Mouse (Mus musculus): Measurements from ENCODE around the gene Eml6. TPM values are rescaled to one million over a fixed set of nuclear protein-coding genes. Genes with fewer than 3 reads are reported as not detected.
"Not testable (repeated sequence)": the region's sequence is repeated elsewhere in the genome, so short reads cannot be mapped to it uniquely, and the experiment has no call there.

Eml6 gene
- polyA plus RNA-seq, 1 experiment from 2014 or later: 1.2 TPM

GRCm38 (mm10) chr11:29909330-29909729 is 116.5 kb downstream of the Eml6 start:
- H3K4me2 ChIP-seq (replicated peaks): no peak overlapping the region
- H3K27ac ChIP-seq (replicated peaks): no peak overlapping the region
- no peaks in the 10 kb centered on the region for H3K9me3 ChIP-seq (replicated peaks)
- no peak overlapping the region for H3K9ac ChIP-seq
- no peaks in the 10 kb centered on the region for H3K36me3 ChIP-seq
- no peaks in the 10 kb centered on the region for H3K27me3 ChIP-seq
- H3K4me1 ChIP-seq: no peaks in the 10 kb centered on the region
- no peak overlapping the region for H3K4me3 ChIP-seq (replicated peaks)
- ATAC-seq (ENCODE audit: insufficient number of reproducible peaks, low FRiP score, low TSS enrichment, low read depth): no peak

- no peaks in the 10 kb centered on the region for H3K27me3 ChIP-seq
- H3K4me1 ChIP-seq: no peaks in the 10 kb centered on the region
- no peak overlapping the region for H3K4me2 ChIP-seq (replicated peaks)
- WGBS: 0% methylated on average over 1 of the region's 1 CpGs
- H3K9me3 ChIP-seq (replicated peaks): no peaks in the 10 kb centered on the region
- no peak overlapping the region for H3K27ac ChIP-seq (replicated peaks)
- H3K4me3 ChIP-seq (replicated peaks): no peak overlapping the region
- no peaks in the 10 kb centered on the region for H3K36me3 ChIP-seq
- ATAC-seq (ENCODE audit: insufficient number of reproducible peaks, low FRiP score, low TSS enrichment, low read depth): peak; percentile 34; the same call in 1 of the 2 replicates
- no peak overlapping the region for H3K9ac ChIP-seq
Measured at GRCm38 (mm10) chr11:29885160-29885559, 140.7 kb downstream of the Eml6 start.

DNA sequence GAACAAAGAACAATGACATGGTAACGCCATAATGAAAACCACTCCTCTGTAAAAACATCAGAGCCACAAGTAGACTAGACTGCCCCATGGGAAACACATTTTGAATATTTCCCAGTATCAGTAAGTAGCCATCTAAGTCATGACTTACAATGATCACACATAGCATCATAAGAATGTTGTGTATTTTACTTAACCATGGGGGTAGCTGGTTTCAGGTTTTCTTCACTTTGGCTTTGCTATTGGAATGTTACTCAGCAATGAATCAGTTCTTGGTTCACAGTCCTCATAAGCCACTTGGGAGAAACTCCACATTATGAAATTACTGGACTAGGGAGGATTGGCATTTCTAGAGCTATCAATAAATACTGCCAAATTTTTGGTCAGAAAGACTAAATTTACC is 141.5 kb downstream of the Eml6 start:
- WGBS: 41% methylated on average over 1 of the region's 1 CpGs
- H3K36me3 ChIP-seq: no peaks in the 10 kb centered on the region
- H3K27me3 ChIP-seq: no peaks in the 10 kb centered on the region

DNA sequence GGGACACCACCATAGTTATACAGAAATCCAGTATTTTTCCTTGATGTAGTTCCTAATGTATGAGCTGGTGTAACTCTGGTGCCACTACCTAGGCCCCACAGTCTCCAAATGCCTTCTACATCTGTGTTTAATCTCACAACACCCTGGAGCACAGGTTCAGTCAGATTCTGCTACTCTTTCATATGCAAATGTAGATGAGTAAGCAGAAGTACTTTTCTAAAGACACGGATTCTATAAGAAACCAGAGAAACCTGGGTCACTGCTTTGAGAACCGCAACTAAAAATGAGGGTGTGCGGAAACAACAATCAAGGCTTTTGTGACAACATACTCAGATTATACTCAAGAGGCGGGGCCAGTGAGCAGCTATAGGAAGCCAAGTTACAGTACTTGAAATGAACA is 142.8 kb downstream of the Eml6 start:
- Histone ChIP-seq H3K27ac (replicated peaks) (no peak overlapping the region), H3K27me3 (no peaks in the 10 kb centered on the region), H3K9me3 (replicated peaks) (no peaks in the 10 kb centered on the region), H3K4me3 (replicated peaks) (no peak overlapping the region), H3K4me2 (replicated peaks) (no peak overlapping the region), H3K9ac (no peak overlapping the region), H3K36me3 (no peaks in the 10 kb centered on the region), H3K4me1 (no peaks in the 10 kb centered on the region)
- WGBS: 53% methylated on average over 4 of the region's 4 CpGs
- ATAC-seq (ENCODE audit: insufficient number of reproducible peaks, low FRiP score, low TSS enrichment, low read depth): no peak

More for the DNA sequence above, 141.5 kb downstream of the Eml6 start:
- H3K4me1 ChIP-seq: no peaks in the 10 kb centered on the region
- ATAC-seq (ENCODE audit: insufficient number of reproducible peaks, low FRiP score, low TSS enrichment, low read depth): no peak
- no peak overlapping the region for H3K9ac ChIP-seq
- no peak overlapping the region for H3K4me2 ChIP-seq (replicated peaks)
- no peaks in the 10 kb centered on the region for H3K9me3 ChIP-seq (replicated peaks)
- no peak overlapping the region for H3K4me3 ChIP-seq (replicated peaks)
- H3K27ac ChIP-seq (replicated peaks): no peak overlapping the region

DNA sequence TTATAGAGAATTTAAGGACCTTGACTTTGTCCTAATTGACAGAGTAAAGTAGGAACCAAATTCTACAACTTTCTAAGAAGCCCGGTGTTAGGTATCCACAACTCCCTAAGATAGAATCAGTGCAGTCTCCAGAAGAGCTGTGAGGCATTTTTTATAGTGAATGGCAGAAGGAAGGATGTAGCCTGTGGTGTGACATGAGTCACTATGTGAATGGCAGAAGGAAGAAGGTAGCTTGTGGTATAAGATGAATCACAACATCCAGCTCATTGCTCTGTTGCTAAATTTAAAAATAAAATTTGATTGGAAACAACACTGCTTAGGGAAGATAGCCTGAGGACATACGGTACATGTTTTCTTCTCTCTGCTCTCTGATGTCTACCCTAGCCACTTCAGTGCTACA is 146.2 kb downstream of the Eml6 start:
- ATAC-seq (ENCODE audit: insufficient number of reproducible peaks, low FRiP score, low TSS enrichment, low read depth): no peak
- Histone ChIP-seq H3K27me3 (no peaks in the 10 kb centered on the region), H3K4me1 (no peaks in the 10 kb centered on the region), H3K9me3 (replicated peaks) (no peaks in the 10 kb centered on the region), H3K27ac (replicated peaks) (no peak overlapping the region), H3K4me2 (replicated peaks) (no peak overlapping the region), H3K36me3 (no peaks in the 10 kb centered on the region), H3K9ac (no peak overlapping the region), H3K4me3 (replicated peaks) (no peak overlapping the region)
- 79% methylated on average over 2 of the region's 2 CpGs for WGBS

DNA sequence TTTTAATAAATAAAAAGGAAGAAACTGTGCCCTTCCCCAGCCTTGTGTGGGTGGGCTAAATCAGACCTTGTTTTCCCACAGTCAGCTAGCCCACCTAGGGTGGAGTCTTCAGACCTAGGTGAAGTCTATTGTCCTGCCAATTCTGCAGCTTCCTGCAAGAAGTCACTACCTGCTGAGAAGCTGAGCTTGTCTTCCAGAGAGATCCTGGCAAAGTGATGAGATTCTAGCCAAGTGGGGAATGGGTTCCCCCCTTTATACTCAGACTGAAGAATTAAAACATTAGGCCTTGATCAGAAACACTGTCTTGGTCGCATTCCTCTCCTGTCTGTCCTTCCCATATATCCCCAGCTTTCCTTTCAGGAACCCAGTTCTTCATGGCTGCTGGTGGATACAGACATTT is 147.9 kb downstream of the Eml6 start:
- Histone ChIP-seq H3K4me2 (replicated peaks) (no peak overlapping the region), H3K9me3 (replicated peaks) (no peaks in the 10 kb centered on the region), H3K27ac (replicated peaks) (no peak overlapping the region), H3K36me3 (no peaks in the 10 kb centered on the region), H3K4me3 (replicated peaks) (no peak overlapping the region), H3K9ac (no peak overlapping the region), H3K27me3 (no peaks in the 10 kb centered on the region), H3K4me1 (no peaks in the 10 kb centered on the region)
- no peak for ATAC-seq (ENCODE audit: insufficient number of reproducible peaks, low FRiP score, low TSS enrichment, low read depth)
- WGBS: 85% methylated on average over 1 of the region's 1 CpGs

DNA sequence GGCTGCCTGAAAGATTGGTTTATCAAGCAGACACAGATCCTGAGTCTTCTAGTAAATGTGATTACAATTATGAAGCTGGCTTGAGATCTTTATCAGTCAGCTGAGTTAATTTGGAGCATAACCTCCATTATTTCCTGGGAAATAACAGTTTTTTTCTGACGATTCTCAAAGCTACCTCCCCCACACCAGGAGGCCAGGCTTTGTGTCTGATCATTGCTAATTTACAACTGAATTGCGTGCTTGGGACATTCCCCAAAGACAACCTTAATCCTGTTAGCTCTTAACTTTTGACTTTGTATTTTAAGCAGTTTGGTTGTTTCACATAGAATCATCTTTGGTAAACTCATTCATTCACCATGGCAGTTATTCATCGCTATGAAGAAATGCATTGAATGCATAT is 148.6 kb downstream of the Eml6 start:
- Histone ChIP-seq H3K36me3 (no peaks in the 10 kb centered on the region), H3K9me3 (replicated peaks) (no peaks in the 10 kb centered on the region), H3K9ac (no peak overlapping the region), H3K27me3 (no peaks in the 10 kb centered on the region), H3K4me2 (replicated peaks) (no peak overlapping the region), H3K27ac (replicated peaks) (no peak overlapping the region), H3K4me3 (replicated peaks) (no peak overlapping the region), H3K4me1 (no peaks in the 10 kb centered on the region)
- no peak for ATAC-seq (ENCODE audit: insufficient number of reproducible peaks, low FRiP score, low TSS enrichment, low read depth)
- WGBS: 52% methylated on average over 3 of the region's 3 CpGs

DNA sequence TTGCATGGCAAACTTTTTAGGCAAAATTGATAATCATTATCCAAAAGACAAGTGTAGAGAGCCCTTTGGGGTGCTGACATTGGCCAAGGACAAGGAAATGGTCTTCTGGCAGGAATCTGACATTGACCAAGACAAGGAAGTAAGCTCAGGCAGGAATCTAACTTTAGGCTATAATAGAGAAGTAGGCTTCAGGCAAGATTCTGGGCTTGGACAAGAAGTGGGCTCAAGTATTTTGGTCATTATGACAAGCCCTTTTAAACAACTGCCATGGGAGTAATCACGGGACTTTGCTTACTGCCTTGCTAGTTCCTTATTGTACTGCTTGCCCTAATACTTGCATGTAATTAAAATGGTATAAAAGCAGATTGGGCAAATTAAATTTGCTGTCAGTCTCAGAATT is 151.1 kb downstream of the Eml6 start:
- not testable (repeated sequence) for H3K27me3 ChIP-seq; ATAC-seq (ENCODE audit: insufficient number of reproducible peaks, low FRiP score, low TSS enrichment, low read depth); H3K4me1 ChIP-seq; H3K4me3 ChIP-seq (replicated peaks); H3K9ac ChIP-seq; H3K9me3 ChIP-seq (replicated peaks); H3K4me2 ChIP-seq (replicated peaks); H3K36me3 ChIP-seq; H3K27ac ChIP-seq (replicated peaks)
- 74% methylated on average over 1 of the region's 1 CpGs for WGBS

GRCm38 (mm10) chr11:29870174-29870573 is 155.7 kb downstream of the Eml6 start:
- no peaks in the 10 kb centered on the region for H3K4me1 ChIP-seq
- H3K27ac ChIP-seq (replicated peaks): no peak overlapping the region
- no peaks in the 10 kb centered on the region for H3K9me3 ChIP-seq (replicated peaks)
- 85% methylated on average over 2 of the region's 2 CpGs for WGBS
- H3K9ac ChIP-seq: no peak overlapping the region
- H3K4me2 ChIP-seq (replicated peaks): no peak overlapping the region
- no peak for ATAC-seq (ENCODE audit: insufficient number of reproducible peaks, low FRiP score, low TSS enrichment, low read depth)
- no peak overlapping the region for H3K4me3 ChIP-seq (replicated peaks)
- H3K36me3 ChIP-seq: no peaks in the 10 kb centered on the region
- H3K27me3 ChIP-seq: no peaks in the 10 kb centered on the region

DNA sequence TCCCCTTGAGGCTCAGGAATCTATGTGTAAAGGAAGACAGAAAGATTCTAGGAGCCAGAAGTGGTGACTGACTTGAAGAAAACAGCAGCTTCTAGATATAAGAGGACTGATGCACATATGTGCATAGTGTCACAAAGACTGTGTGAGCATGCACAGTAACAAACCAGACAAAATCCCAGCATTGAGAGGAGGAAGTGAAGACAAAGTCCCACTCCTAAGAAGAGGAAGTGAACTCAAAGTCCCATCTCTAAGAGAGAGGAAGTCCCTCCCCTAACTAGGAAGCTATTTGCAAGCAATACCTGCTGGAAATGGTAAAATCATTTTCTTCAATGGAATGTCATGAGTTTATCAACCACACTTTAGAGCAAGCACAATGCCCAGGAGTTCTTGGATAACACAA is 161.6 kb downstream of the Eml6 start:
- Histone ChIP-seq H3K27ac (replicated peaks) (no peak overlapping the region), H3K4me3 (replicated peaks) (no peak overlapping the region), H3K9me3 (replicated peaks) (no peaks in the 10 kb centered on the region), H3K4me2 (replicated peaks) (no peak overlapping the region), H3K27me3 (no peaks in the 10 kb centered on the region), H3K4me1 (no peaks in the 10 kb centered on the region), H3K36me3 (no peaks in the 10 kb centered on the region), H3K9ac (no peak overlapping the region)
- no peak for ATAC-seq (ENCODE audit: insufficient number of reproducible peaks, low FRiP score, low TSS enrichment, low read depth)

DNA sequence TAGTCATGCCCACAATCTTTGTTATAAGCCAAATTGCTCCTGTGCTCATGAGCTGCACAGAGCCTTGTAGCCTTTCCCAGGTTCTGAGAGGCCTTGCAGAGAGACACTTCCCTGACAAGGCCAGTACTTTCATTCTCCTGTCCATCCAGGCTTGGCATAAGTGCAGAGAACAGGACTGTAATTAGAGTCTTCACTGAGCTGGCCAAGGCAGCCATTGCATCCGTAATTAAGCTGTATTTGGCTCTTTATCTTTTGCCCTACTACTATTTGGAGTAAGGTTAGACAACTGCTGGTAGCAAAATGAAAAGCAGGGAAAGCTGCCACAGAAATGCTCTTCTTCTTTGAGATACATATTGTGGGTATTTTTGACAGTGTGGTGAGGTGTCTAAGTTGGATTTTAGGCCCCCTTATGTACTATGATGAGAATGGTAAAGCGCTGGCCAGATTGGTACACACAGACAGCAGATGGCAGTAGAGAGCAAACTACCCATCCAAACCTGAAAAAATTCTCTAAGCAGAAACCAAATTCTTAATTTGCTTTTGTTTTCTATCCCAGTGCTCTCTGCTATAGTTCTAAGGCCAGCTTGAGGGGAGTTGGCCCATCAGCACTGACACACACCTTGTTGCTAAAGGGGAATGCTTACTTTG is 164.0 kb downstream of the Eml6 start:
- Histone ChIP-seq H3K9ac (no peak overlapping the region), H3K27ac (replicated peaks) (no peak overlapping the region), H3K36me3 (no peaks in the 10 kb centered on the region), H3K9me3 (replicated peaks) (no peaks in the 10 kb centered on the region), H3K4me1 (no peaks in the 10 kb centered on the region), H3K27me3 (no peaks in the 10 kb centered on the region), H3K4me2 (replicated peaks) (no peak overlapping the region), H3K4me3 (replicated peaks) (no peak overlapping the region)
- ATAC-seq (ENCODE audit: insufficient number of reproducible peaks, low FRiP score, low TSS enrichment, low read depth): no peak
- 39% methylated on average over 2 of the region's 2 CpGs for WGBS

DNA sequence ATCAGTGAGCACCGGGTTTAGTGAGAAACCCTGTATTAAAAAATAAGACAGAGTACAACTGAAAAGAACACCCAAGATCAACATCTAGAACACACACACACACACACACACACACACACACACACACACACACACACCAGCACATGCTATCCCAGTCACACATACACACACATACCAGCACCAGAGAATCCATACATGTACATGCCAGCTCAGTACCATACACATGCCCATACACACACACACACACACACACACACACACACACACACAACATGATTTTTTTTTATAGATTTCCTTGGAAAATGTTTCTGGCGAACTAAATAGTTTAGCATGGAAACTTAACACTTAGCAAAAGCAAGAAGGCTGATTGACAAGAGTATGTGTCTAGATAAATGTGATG is 164.8 kb downstream of the Eml6 start:
- no peak overlapping the region for H3K9ac ChIP-seq
- no peak overlapping the region for H3K4me2 ChIP-seq (replicated peaks)
- no peak for ATAC-seq (ENCODE audit: insufficient number of reproducible peaks, low FRiP score, low TSS enrichment, low read depth)
- no peaks in the 10 kb centered on the region for H3K27me3 ChIP-seq
- no peaks in the 10 kb centered on the region for H3K9me3 ChIP-seq (replicated peaks)
- H3K4me1 ChIP-seq: no peaks in the 10 kb centered on the region
- WGBS: 62% methylated on average over 2 of the region's 2 CpGs
- no peak overlapping the region for H3K4me3 ChIP-seq (replicated peaks)
- no peaks in the 10 kb centered on the region for H3K36me3 ChIP-seq
- H3K27ac ChIP-seq (replicated peaks): no peak overlapping the region

Data from embryonic facial prominence, embryonic 15.5 days (tissue).